Mouse (Mus musculus): ENCODE results near the gene Grm4. TPM values are rescaled to one million over a fixed set of nuclear protein-coding genes. Genes with fewer than 3 reads are reported as not detected.

The Grm4 gene
- total and polyA plus RNA-seq, 3 experiments = 0.13 to 0.47 (median 0.16) TPM

- WGBS = 63% methylated on average over 5 of the region's 5 CpGs
These were observed 12.7 kb downstream of the Grm4 start for GRCm38 (mm10) chr17:27508513-27508912.

GRCm38 (mm10) chr17:27508002-27508401, 13.2 kb downstream of the Grm4 start:
- Histone ChIP-seq H3K27me3 (ENCODE audit: control insufficient read depth, insufficient read depth, low read length) (peaks cover 16% of the 10 kb centered on the region), H3K4me1 (ENCODE audit: control insufficient read depth, insufficient read depth, low read length) (no peaks in the 10 kb centered on the region), H3K9ac (ENCODE audit: low read depth, low read length) (no peak overlapping the region), H3K36me3 (ENCODE audit: control insufficient read depth, insufficient read depth, low read length) (no peaks in the 10 kb centered on the region), H3K27ac (no peak overlapping the region), H3K79me2 (replicated peaks; ENCODE audit: control insufficient read depth, insufficient read depth, low read length) (no peaks in the 10 kb centered on the region), H3K4me3 (no peak overlapping the region)
- intact Hi-C loops (cut with DNase I) = no loop called here
- TF ChIP-seq CTCF (IDR thresholded peaks at IDR 0.05) (no peak), POLR2A (IDR thresholded peaks at IDR 0.05; ENCODE audit: insufficient read depth, low read depth, low read length) (no peak), EP300 (IDR thresholded peaks at IDR 0.05; ENCODE audit: insufficient read depth, low read depth, low read length) (no peak)
- WGBS = 65% methylated on average over 12 of the region's 12 CpGs
- no peak for DNase-seq

More at GRCm38 (mm10) chr17:27508513-27508912, 12.7 kb downstream of the Grm4 start:
- TF ChIP-seq CTCF (IDR thresholded peaks at IDR 0.05) = no peak
- no peak for TF ChIP-seq POLR2A (IDR thresholded peaks at IDR 0.05; ENCODE audit: insufficient read depth, low read depth, low read length)
- no peak for TF ChIP-seq EP300 (IDR thresholded peaks at IDR 0.05; ENCODE audit: insufficient read depth, low read depth, low read length)
- no peaks in the 10 kb centered on the region for H3K36me3 ChIP-seq (ENCODE audit: control insufficient read depth, insufficient read depth, low read length)
- no peaks in the 10 kb centered on the region for H3K79me2 ChIP-seq (replicated peaks; ENCODE audit: control insufficient read depth, insufficient read depth, low read length)
- H3K4me1 ChIP-seq (ENCODE audit: control insufficient read depth, insufficient read depth, low read length) = no peaks in the 10 kb centered on the region
- H3K4me3 ChIP-seq = no peak overlapping the region
- intact Hi-C loops (cut with DNase I) = no loop called here
- no peak overlapping the region for H3K9ac ChIP-seq (ENCODE audit: low read depth, low read length)
- no peak overlapping the region for H3K27ac ChIP-seq
- DNase-seq = no peak
- H3K27me3 ChIP-seq (ENCODE audit: control insufficient read depth, insufficient read depth, low read length) = peaks cover 16% of the 10 kb centered on the region

- no peak overlapping the region for H3K4me3 ChIP-seq
- no peak for DNase-seq
- 82% methylated on average over 7 of the region's 7 CpGs for WGBS
- H3K9ac ChIP-seq (ENCODE audit: low read depth, low read length) = no peak overlapping the region
- intact Hi-C loops (cut with DNase I) = no loop called here
- no peak overlapping the region for H3K27ac ChIP-seq
- TF ChIP-seq EP300 (IDR thresholded peaks at IDR 0.05; ENCODE audit: insufficient read depth, low read depth, low read length) = no peak
- no peaks in the 10 kb centered on the region for H3K4me1 ChIP-seq (ENCODE audit: control insufficient read depth, insufficient read depth, low read length)
- peaks cover 15% of the 10 kb centered on the region for H3K27me3 ChIP-seq (ENCODE audit: control insufficient read depth, insufficient read depth, low read length)
- H3K36me3 ChIP-seq (ENCODE audit: control insufficient read depth, insufficient read depth, low read length) = no peaks in the 10 kb centered on the region
- no peaks in the 10 kb centered on the region for H3K79me2 ChIP-seq (replicated peaks; ENCODE audit: control insufficient read depth, insufficient read depth, low read length)
These were observed 13.6 kb downstream of the Grm4 start for GRCm38 (mm10) chr17:27507591-27507945.

GRCm38 (mm10) chr17:27506871-27507590, 14.2 kb downstream of the Grm4 start:
- Histone ChIP-seq H3K79me2 (replicated peaks; ENCODE audit: control insufficient read depth, insufficient read depth, low read length) (no peaks in the 10 kb centered on the region), H3K27me3 (ENCODE audit: control insufficient read depth, insufficient read depth, low read length) (peaks cover 12% of the 10 kb centered on the region), H3K27ac (no peak overlapping the region), H3K4me3 (no peak overlapping the region), H3K36me3 (ENCODE audit: control insufficient read depth, insufficient read depth, low read length) (no peaks in the 10 kb centered on the region), H3K9ac (ENCODE audit: low read depth, low read length) (no peak overlapping the region), H3K4me1 (ENCODE audit: control insufficient read depth, insufficient read depth, low read length) (no peaks in the 10 kb centered on the region)
- WGBS = 70% methylated on average over 7 of the region's 7 CpGs
- DNase-seq = no peak
- TF ChIP-seq POLR2A (IDR thresholded peaks at IDR 0.05; ENCODE audit: insufficient read depth, low read depth, low read length) = no peak
- TF ChIP-seq EP300 (IDR thresholded peaks at IDR 0.05; ENCODE audit: insufficient read depth, low read depth, low read length) = no peak
- intact Hi-C loops (cut with DNase I) = no loop called here

GRCm38 (mm10) chr17:27506362-27506761, 14.8 kb downstream of the Grm4 start:
- no peaks in the 10 kb centered on the region for H3K36me3 ChIP-seq (ENCODE audit: control insufficient read depth, insufficient read depth, low read length)
- no peak overlapping the region for H3K4me3 ChIP-seq
- H3K9ac ChIP-seq (ENCODE audit: low read depth, low read length) = no peak overlapping the region
- TF ChIP-seq CTCF (IDR thresholded peaks at IDR 0.05) (no peak), POLR2A (IDR thresholded peaks at IDR 0.05; ENCODE audit: insufficient read depth, low read depth, low read length) (no peak), EP300 (IDR thresholded peaks at IDR 0.05; ENCODE audit: insufficient read depth, low read depth, low read length) (no peak)
- DNase-seq = no peak
- H3K27ac ChIP-seq = no peak overlapping the region
- intact Hi-C loops (cut with DNase I) = no loop called here
- WGBS = 42% methylated on average over 11 of the region's 11 CpGs
- no peaks in the 10 kb centered on the region for H3K4me1 ChIP-seq (ENCODE audit: control insufficient read depth, insufficient read depth, low read length)
- H3K27me3 ChIP-seq (ENCODE audit: control insufficient read depth, insufficient read depth, low read length) = peaks cover 6% of the 10 kb centered on the region
- no peaks in the 10 kb centered on the region for H3K79me2 ChIP-seq (replicated peaks; ENCODE audit: control insufficient read depth, insufficient read depth, low read length)

- intact Hi-C loops (cut with DNase I) = no loop called here
- TF ChIP-seq CTCF (IDR thresholded peaks at IDR 0.05) (no peak), EP300 (IDR thresholded peaks at IDR 0.05; ENCODE audit: insufficient read depth, low read depth, low read length) (no peak), POLR2A (IDR thresholded peaks at IDR 0.05; ENCODE audit: insufficient read depth, low read depth, low read length) (no peak)
- H3K36me3 ChIP-seq (ENCODE audit: control insufficient read depth, insufficient read depth, low read length) = no peaks in the 10 kb centered on the region
- whole genome bisulfite sequencing = 29% methylated on average over 10 of the region's 10 CpGs
- H3K4me3 ChIP-seq = no peak overlapping the region
- H3K9ac ChIP-seq (ENCODE audit: low read depth, low read length) = no peak overlapping the region
- peaks cover 6% of the 10 kb centered on the region for H3K27me3 ChIP-seq (ENCODE audit: control insufficient read depth, insufficient read depth, low read length)
- no peaks in the 10 kb centered on the region for H3K79me2 ChIP-seq (replicated peaks; ENCODE audit: control insufficient read depth, insufficient read depth, low read length)
- H3K4me1 ChIP-seq (ENCODE audit: control insufficient read depth, insufficient read depth, low read length) = no peaks in the 10 kb centered on the region
- H3K27ac ChIP-seq = no peak overlapping the region
- no peak for DNase-seq
These were observed 15.9 kb downstream of the Grm4 start for GRCm38 (mm10) chr17:27505221-27505881.

All from heart, adult 2 months (tissue).